Mouse (Mus musculus): Measurements from ENCODE around the gene Nxf1. TPM values are rescaled to one million over a fixed set of nuclear protein-coding genes. Genes with fewer than 3 reads are reported as not detected.

Nxf1 gene
- polyA plus RNA-seq, 1 experiment from 2014 or later = 87.7 TPM

DNA sequence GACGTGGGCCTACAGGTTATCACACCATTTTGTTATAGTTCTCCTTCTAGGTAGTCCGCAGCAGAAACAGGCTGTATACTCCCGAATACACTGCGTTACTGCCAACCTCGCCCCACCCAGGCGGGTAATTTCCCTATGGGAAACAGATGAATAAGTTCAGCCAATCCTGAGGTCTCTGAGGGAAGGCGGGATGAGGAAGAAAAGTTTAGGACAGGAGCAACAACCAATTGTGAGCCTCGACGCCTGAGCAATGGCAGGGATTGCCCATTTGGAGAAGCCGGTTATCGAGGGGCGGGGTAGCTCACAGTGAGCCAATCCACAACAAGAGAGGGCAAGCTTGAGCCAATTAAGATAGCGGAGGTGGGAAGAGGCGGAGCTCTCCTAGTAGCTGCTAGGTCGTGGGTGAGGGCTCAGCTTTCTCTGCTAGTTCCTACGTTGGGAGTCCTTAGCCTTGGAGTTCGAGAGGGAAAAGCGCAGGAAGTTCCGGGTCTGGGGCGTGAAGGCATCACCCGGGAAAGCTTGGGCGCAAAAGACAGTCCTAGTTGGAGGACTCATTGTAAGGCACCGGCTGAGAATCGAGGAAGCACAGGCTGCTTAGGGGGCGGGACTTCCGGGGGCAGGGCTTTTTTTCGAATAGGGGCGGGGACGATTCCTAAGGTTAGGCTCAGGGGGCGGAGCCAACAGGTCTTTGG, 45.4 kb downstream of the Nxf1 start, which contains the start of gene Zbtb3:
TSS of gene Zbtb3 (plus strand) at position 426 of the 692 bp plus-strand sequence.
- under 1% methylated on average over 30 of the region's 30 CpGs for WGBS (ENCODE audit: insufficient replicate concordance)
- Histone ChIP-seq H3K36me3 (ENCODE audit: control insufficient read depth, insufficient read depth) (peaks cover 7% of the 10 kb centered on the region), H3K27ac (ENCODE audit: low read length) (peak within 1 kb of the TSS; percentile 78), H3K4me1 (ENCODE audit: control insufficient read depth, low read depth, low read length) (peaks cover 16% of the 10 kb centered on the region), H3K9me3 (replicated peaks; ENCODE audit: control insufficient read depth, low read length) (no peaks in the 10 kb centered on the region), H3K4me2 (ENCODE audit: low read depth, low read length) (peak within 1 kb of the TSS; percentile 87), H3K9ac (ENCODE audit: low read depth, low read length) (peak within 1 kb of the TSS; percentile 70), H3K27me3 (ENCODE audit: control insufficient read depth, insufficient read depth, low read depth, low read length) (no peaks in the 10 kb centered on the region), H3K4me3 (ENCODE audit: low read depth, low read length) (peak within 1 kb of the TSS; percentile 75)
- ATAC-seq (ENCODE audit: low read depth) = peak; percentile 96

GRCm38 (mm10) chr19:8803204-8803780, 46.4 kb downstream of the Nxf1 start:
- 74% methylated on average over 9 of the region's 9 CpGs for WGBS (ENCODE audit: insufficient replicate concordance)
- no peak overlapping the region for H3K4me3 ChIP-seq (ENCODE audit: low read depth, low read length)
- H3K36me3 ChIP-seq (ENCODE audit: control insufficient read depth, insufficient read depth) = peaks cover 10% of the 10 kb centered on the region
- no peak for ATAC-seq (ENCODE audit: low read depth)
- peak overlapping the region; percentile 78 for H3K27ac ChIP-seq (ENCODE audit: low read length)
- H3K27me3 ChIP-seq (ENCODE audit: control insufficient read depth, insufficient read depth, low read depth, low read length) = no peaks in the 10 kb centered on the region
- no peak overlapping the region for H3K9ac ChIP-seq (ENCODE audit: low read depth, low read length)
- H3K4me1 ChIP-seq (ENCODE audit: control insufficient read depth, low read depth, low read length) = peaks cover 12% of the 10 kb centered on the region
- H3K9me3 ChIP-seq (replicated peaks; ENCODE audit: control insufficient read depth, low read length) = no peaks in the 10 kb centered on the region
- peak overlapping the region; percentile 87; the same call in 1 of the 2 replicates for H3K4me2 ChIP-seq (ENCODE audit: low read depth, low read length)

- no peak overlapping the region for H3K4me3 ChIP-seq (ENCODE audit: low read depth, low read length)
- H3K27ac ChIP-seq (ENCODE audit: low read length) = no peak overlapping the region
- WGBS (ENCODE audit: insufficient replicate concordance) = 68% methylated on average over 11 of the region's 11 CpGs
- no peaks in the 10 kb centered on the region for H3K9me3 ChIP-seq (replicated peaks; ENCODE audit: control insufficient read depth, low read length)
- H3K36me3 ChIP-seq (ENCODE audit: control insufficient read depth, insufficient read depth) = peaks cover 10% of the 10 kb centered on the region
- no peak for ATAC-seq (ENCODE audit: low read depth)
- H3K4me2 ChIP-seq (ENCODE audit: low read depth, low read length) = no peak overlapping the region
- H3K9ac ChIP-seq (ENCODE audit: low read depth, low read length) = no peak overlapping the region
- H3K4me1 ChIP-seq (ENCODE audit: control insufficient read depth, low read depth, low read length) = peaks cover 12% of the 10 kb centered on the region
- H3K27me3 ChIP-seq (ENCODE audit: control insufficient read depth, insufficient read depth, low read depth, low read length) = no peaks in the 10 kb centered on the region
Observed at GRCm38 (mm10) chr19:8803879-8804660, 47.2 kb downstream of the Nxf1 start.

DNA sequence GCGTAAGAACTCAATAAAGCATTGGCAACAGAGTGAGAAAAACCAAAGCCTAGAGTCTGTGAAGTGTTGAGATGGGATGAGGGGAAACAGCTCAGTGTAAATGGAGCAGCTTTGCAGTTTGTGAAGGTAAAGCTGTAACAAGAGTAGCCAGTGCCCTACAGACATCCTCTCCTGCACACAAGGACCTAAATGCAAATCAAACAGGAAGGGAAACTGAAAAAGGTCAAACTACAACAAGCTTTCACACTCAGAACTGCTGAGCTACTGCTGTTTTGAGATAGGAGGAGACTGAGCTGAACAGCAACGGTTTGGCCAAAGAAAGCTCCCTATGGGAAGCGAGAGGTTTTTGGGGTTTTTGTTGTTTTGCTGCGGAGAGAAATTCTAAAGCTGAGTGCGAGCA, 49.9 kb downstream of the Nxf1 start:
- no peaks in the 10 kb centered on the region for H3K9me3 ChIP-seq (replicated peaks; ENCODE audit: control insufficient read depth, low read length)
- 81% methylated on average over 5 of the region's 5 CpGs for WGBS (ENCODE audit: insufficient replicate concordance)
- peak overlapping the region; percentile 32; the same call in 1 of the 2 replicates for H3K27ac ChIP-seq (ENCODE audit: low read length)
- H3K36me3 ChIP-seq (ENCODE audit: control insufficient read depth, insufficient read depth) = peaks cover 24% of the 10 kb centered on the region
- H3K4me1 ChIP-seq (ENCODE audit: control insufficient read depth, low read depth, low read length) = peaks cover 9% of the 10 kb centered on the region
- no peak overlapping the region for H3K4me2 ChIP-seq (ENCODE audit: low read depth, low read length)
- H3K27me3 ChIP-seq (ENCODE audit: control insufficient read depth, insufficient read depth, low read depth, low read length) = no peaks in the 10 kb centered on the region
- ATAC-seq (ENCODE audit: low read depth) = no peak
- H3K4me3 ChIP-seq (ENCODE audit: low read depth, low read length) = no peak overlapping the region
- H3K9ac ChIP-seq (ENCODE audit: low read depth, low read length) = no peak overlapping the region

- Histone ChIP-seq H3K4me1 (ENCODE audit: control insufficient read depth, low read depth, low read length) (peaks cover 14% of the 10 kb centered on the region), H3K27ac (ENCODE audit: low read length) (no peak overlapping the region), H3K36me3 (ENCODE audit: control insufficient read depth, insufficient read depth) (peaks cover 44% of the 10 kb centered on the region), H3K9ac (ENCODE audit: low read depth, low read length) (no peak overlapping the region), H3K4me3 (ENCODE audit: low read depth, low read length) (no peak overlapping the region), H3K27me3 (ENCODE audit: control insufficient read depth, insufficient read depth, low read depth, low read length) (no peaks in the 10 kb centered on the region), H3K4me2 (ENCODE audit: low read depth, low read length) (no peak overlapping the region), H3K9me3 (replicated peaks; ENCODE audit: control insufficient read depth, low read length) (no peaks in the 10 kb centered on the region)
- ATAC-seq (ENCODE audit: low read depth) = no peak
- 81% methylated on average over 11 of the region's 11 CpGs for WGBS (ENCODE audit: insufficient replicate concordance)
Observed at GRCm38 (mm10) chr19:8815812-8816211, 58.9 kb downstream of the Nxf1 start.

GRCm38 (mm10) chr19:8817001-8817400, 60.1 kb downstream of the Nxf1 start:
- Histone ChIP-seq H3K27me3 (ENCODE audit: control insufficient read depth, insufficient read depth, low read depth, low read length) (no peaks in the 10 kb centered on the region), H3K9me3 (replicated peaks; ENCODE audit: control insufficient read depth, low read length) (no peaks in the 10 kb centered on the region), H3K27ac (ENCODE audit: low read length) (no peak overlapping the region), H3K9ac (ENCODE audit: low read depth, low read length) (peak overlapping the region; percentile 37), H3K4me1 (ENCODE audit: control insufficient read depth, low read depth, low read length) (peaks cover 16% of the 10 kb centered on the region), H3K36me3 (ENCODE audit: control insufficient read depth, insufficient read depth) (peaks cover 36% of the 10 kb centered on the region), H3K4me2 (ENCODE audit: low read depth, low read length) (peak overlapping the region; percentile 17), H3K4me3 (ENCODE audit: low read depth, low read length) (peak overlapping the region; percentile 19; the same call in 1 of the 2 replicates)
- WGBS (ENCODE audit: insufficient replicate concordance) = 78% methylated on average over 3 of the region's 3 CpGs
- no peak for ATAC-seq (ENCODE audit: low read depth)

DNA sequence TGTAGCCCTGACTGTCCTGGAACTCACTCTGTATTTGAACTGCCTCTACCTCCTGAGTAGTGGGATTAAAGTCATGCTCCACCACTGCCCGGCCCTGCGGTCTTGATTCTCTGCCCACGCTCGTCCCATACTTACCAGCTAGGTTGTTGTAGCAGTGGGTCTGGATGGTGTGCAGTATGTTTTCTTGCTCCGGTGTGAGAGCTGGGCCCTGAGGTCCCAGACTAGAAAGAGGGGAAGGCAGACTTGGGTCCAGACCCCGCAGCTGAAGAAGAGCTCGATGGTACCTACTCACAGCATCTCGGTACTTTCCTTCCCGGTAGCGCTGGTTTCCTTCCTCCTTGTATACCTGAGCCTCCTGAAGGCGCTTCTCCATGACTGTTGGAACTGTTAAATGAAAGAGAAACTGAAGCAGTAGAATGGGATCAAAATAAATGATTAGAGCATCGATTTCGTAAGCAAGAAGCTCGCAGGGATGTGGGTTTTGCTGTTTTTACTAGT, 61.5 kb downstream of the Nxf1 start:
- Histone ChIP-seq H3K36me3 (ENCODE audit: control insufficient read depth, insufficient read depth) (peaks cover 32% of the 10 kb centered on the region), H3K9ac (ENCODE audit: low read depth, low read length) (peak overlapping the region; percentile 99), H3K27me3 (ENCODE audit: control insufficient read depth, insufficient read depth, low read depth, low read length) (no peaks in the 10 kb centered on the region), H3K4me1 (ENCODE audit: control insufficient read depth, low read depth, low read length) (peaks cover 29% of the 10 kb centered on the region), H3K4me2 (ENCODE audit: low read depth, low read length) (peak overlapping the region; percentile 93), H3K4me3 (ENCODE audit: low read depth, low read length) (peak overlapping the region; percentile 100), H3K27ac (ENCODE audit: low read length) (peak overlapping the region; percentile 100), H3K9me3 (replicated peaks; ENCODE audit: control insufficient read depth, low read length) (no peaks in the 10 kb centered on the region)
- no peak for ATAC-seq (ENCODE audit: low read depth)
- WGBS (ENCODE audit: insufficient replicate concordance) = 14% methylated on average over 14 of the region's 14 CpGs

- ATAC-seq (ENCODE audit: low read depth) = peak; percentile 76
- WGBS (ENCODE audit: insufficient replicate concordance) = under 1% methylated on average over 33 of the region's 33 CpGs
- peak within 1 kb of the TSS; percentile 99 for H3K9ac ChIP-seq (ENCODE audit: low read depth, low read length)
Observed at GRCm38 (mm10) chr19:8818801-8819595, 62.1 kb downstream of the Nxf1 start, which contains the start of gene Ttc9c. TSS of gene Ttc9c (minus strand) at chr19:8819333.

More at GRCm38 (mm10) chr19:8818801-8819595, 62.1 kb downstream of the Nxf1 start, which contains the start of gene Ttc9c:
- H3K27me3 ChIP-seq (ENCODE audit: control insufficient read depth, insufficient read depth, low read depth, low read length) = no peaks in the 10 kb centered on the region
- H3K4me2 ChIP-seq (ENCODE audit: low read depth, low read length) = peak within 1 kb of the TSS; percentile 93
- peaks cover 31% of the 10 kb centered on the region for H3K4me1 ChIP-seq (ENCODE audit: control insufficient read depth, low read depth, low read length)
- H3K36me3 ChIP-seq (ENCODE audit: control insufficient read depth, insufficient read depth) = peaks cover 34% of the 10 kb centered on the region
- no peaks in the 10 kb centered on the region for H3K9me3 ChIP-seq (replicated peaks; ENCODE audit: control insufficient read depth, low read length)
- peak within 1 kb of the TSS; percentile 100 for H3K4me3 ChIP-seq (ENCODE audit: low read depth, low read length)
- H3K27ac ChIP-seq (ENCODE audit: low read length) = peak within 1 kb of the TSS; percentile 100
